Mouse (Mus musculus) spleen, postnatal 14 days (tissue): ENCODE results near the gene Ryr1.
"Not testable (repeated sequence)": the region's sequence is repeated elsewhere in the genome, so short reads cannot be mapped to it uniquely, and the experiment has no call there.

Source experiments
- DNase-seq, 2 experiments: peaks; one replicate each; pipeline ENCODE4 v3.0.0; 2021 to 2022; ENCODE audit warnings: low spot score in 2 of 2

Ryr1 gene

GRCm38 (mm10) chr7:28990766-28991273 lies 134.2 kb downstream of the Ryr1 start:
- no peak for DNase-seq

- DNase-seq: no peak
Observed at GRCm38 (mm10) chr7:28985207-28985606, 139.8 kb downstream of the Ryr1 start.

- no peak for DNase-seq
Observed at GRCm38 (mm10) chr7:28984452-28984851, 140.5 kb downstream of the Ryr1 start.

GRCm38 (mm10) chr7:28983849-28984248 lies 141.1 kb downstream of the Ryr1 start:
- no peak for DNase-seq

- peak in 1 of 2 experiments; percentile 41 for DNase-seq
Observed at GRCm38 (mm10) chr7:28983141-28983564, 141.8 kb downstream of the Ryr1 start.

GRCm38 (mm10) chr7:28982274-28983013 lies 142.5 kb downstream of the Ryr1 start:
- DNase-seq: peak; percentile 69 to 74

- peak; percentile 91 to 94 for DNase-seq
Observed at GRCm38 (mm10) chr7:28981651-28982273, 143.2 kb downstream of the Ryr1 start, which contains the start of the genes Eif3k and Map4k1. Gene Eif3k, minus strand, starts transcription at chr7:28981864. Gene Map4k1, plus strand, starts transcription at chr7:28982050.

GRCm38 (mm10) chr7:28977556-28977955 lies 147.4 kb downstream of the Ryr1 start:
- DNase-seq: no peak

GRCm38 (mm10) chr7:28973025-28973424 lies 152.0 kb downstream of the Ryr1 start:
- no peak for DNase-seq

- peak; percentile 66 to 85 for DNase-seq
Observed at GRCm38 (mm10) chr7:28972542-28972985, 152.4 kb downstream of the Ryr1 start.

GRCm38 (mm10) chr7:28971770-28972269 lies 153.2 kb downstream of the Ryr1 start:
- no peak for DNase-seq

GRCm38 (mm10) chr7:28971029-28971428 lies 153.9 kb downstream of the Ryr1 start:
- no peak for DNase-seq

- no peak for DNase-seq
Observed at GRCm38 (mm10) chr7:28969672-28970394, 155.1 kb downstream of the Ryr1 start.

- no peak for DNase-seq
Observed at GRCm38 (mm10) chr7:28969271-28969670, 155.7 kb downstream of the Ryr1 start.

- DNase-seq: not testable (repeated sequence)
Observed at GRCm38 (mm10) chr7:28968120-28968519, 156.9 kb downstream of the Ryr1 start.

- DNase-seq: no peak
Observed at GRCm38 (mm10) chr7:28966751-28967505, 158.1 kb downstream of the Ryr1 start.

- DNase-seq: no peak
Observed at GRCm38 (mm10) chr7:28966181-28966580, 158.8 kb downstream of the Ryr1 start.

- no peak for DNase-seq
Observed at GRCm38 (mm10) chr7:28965346-28965840, 159.6 kb downstream of the Ryr1 start.

GRCm38 (mm10) chr7:28963399-28963923 lies 161.5 kb downstream of the Ryr1 start:
- no peak for DNase-seq

GRCm38 (mm10) chr7:28961927-28962670 lies 162.9 kb downstream of the Ryr1 start, which contains the start of gene Actn4:
Gene Actn4, minus strand, starts transcription at chr7:28962340.
- peak; percentile 98 to 99 for DNase-seq
